In the genomic region with DNA sequence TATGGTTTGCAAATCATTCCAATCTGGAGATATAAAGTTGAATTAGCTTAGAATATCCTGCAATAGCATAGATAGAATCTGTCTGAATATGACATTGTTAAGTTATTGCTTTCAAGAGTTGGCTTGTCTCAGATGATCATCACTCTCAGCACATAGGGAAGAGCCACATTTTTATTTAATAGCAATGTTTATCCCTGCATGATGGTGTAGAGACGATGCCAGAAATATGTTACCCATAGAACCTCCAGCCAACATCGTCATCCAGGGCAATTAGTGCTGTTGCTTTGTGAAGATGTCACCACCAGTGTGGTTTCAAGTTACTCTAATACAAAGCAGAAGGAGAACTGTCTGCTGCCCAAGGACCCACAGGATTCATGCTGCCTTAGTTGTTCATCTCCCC, we compare ENCODE assay signal across 24 mouse cellular contexts.
DNase-seq lines count a peak whose midpoint lies in the region; ATAC-seq and TF ChIP-seq lines count a peak whose summit lies in the region.
"Had no signal": no experiment of that assay in that cellular context is flagged by ENCODE, and none has a peak within 500 bp of the region (broad histone marks: within the 10 kb centered on the region; RNA-seq: fewer than 3 reads in every experiment).

No protein-coding gene starts in this region.

- H3K4me3 ChIP-seq in forebrain, embryonic 13.5 days, result no peak overlapping the region
- H3K4me3 ChIP-seq in forebrain, embryonic 11.5 days (ENCODE audit: low read depth, low read length), result no peak overlapping the region
- H3K4me3 ChIP-seq in forebrain, postnatal 0 days (ENCODE audit: low read depth, low read length), result no peak overlapping the region
- no peak overlapping the region for H3K4me3 ChIP-seq in liver, embryonic 11.5 days (ENCODE audit: low read depth, low read length)
- H3K4me3 ChIP-seq: limb, embryonic 13.5 days; liver, embryonic 12.5 days; midbrain, embryonic 13.5 days; neural tube, embryonic 15.5 days; stomach, embryonic 15.5 days had no signal

- DNase-seq in forebrain, embryonic 11.5 days (ENCODE audit: low spot score), result no peak
- peak; percentile 25 for DNase-seq in left cerebral cortex, postnatal 4 days
- no peak for DNase-seq in left cerebral cortex, postnatal 10 days (ENCODE audit: extremely low spot score in 1 of 2, low spot score in 2 of 2)
- DNase-seq in NIH3T3 (ENCODE audit: low read depth), result peak; percentile 9
- DNase-seq in forebrain, postnatal 0 days, result peak; percentile 48
- no peak for DNase-seq in liver, embryonic 11.5 days (ENCODE audit: low spot score)
- DNase-seq: adrenal gland, adult 8-10 months; B cell, adult 2 months; cerebellum, adult 9-11 months; heart, postnatal 14 days; kidney, adult 8-10 months; liver, postnatal 0 days; retina, postnatal 1 day; right cerebral cortex, postnatal 25 days had no signal

- no peaks in the 10 kb centered on the region for H3K9me3 ChIP-seq in forebrain, embryonic 13.5 days (replicated peaks)
- no peaks in the 10 kb centered on the region for H3K9me3 ChIP-seq in forebrain, embryonic 11.5 days (ENCODE audit: control insufficient read depth, low read length)
- H3K9me3 ChIP-seq in forebrain, postnatal 0 days (ENCODE audit: low read length), result no peaks in the 10 kb centered on the region
- H3K9me3 ChIP-seq in liver, embryonic 11.5 days (ENCODE audit: control insufficient read depth, low read length), result no peaks in the 10 kb centered on the region
- H3K9me3 ChIP-seq: limb, embryonic 13.5 days; liver, embryonic 12.5 days; midbrain, embryonic 13.5 days; neural tube, embryonic 15.5 days; stomach, embryonic 15.5 days had no signal

- H3K4me2 ChIP-seq in forebrain, embryonic 13.5 days, result no peak overlapping the region
- H3K4me2 ChIP-seq in forebrain, embryonic 11.5 days (ENCODE audit: low read depth, low read length, severe bottlenecking), result no peak overlapping the region
- no peak overlapping the region for H3K4me2 ChIP-seq in forebrain, postnatal 0 days (ENCODE audit: low read depth)
- H3K4me2 ChIP-seq in liver, embryonic 11.5 days, result no peak overlapping the region
- H3K4me2 ChIP-seq: limb, embryonic 13.5 days; liver, embryonic 12.5 days; midbrain, embryonic 13.5 days; neural tube, embryonic 15.5 days; stomach, embryonic 15.5 days had no signal

- no peaks in the 10 kb centered on the region for H3K27me3 ChIP-seq in forebrain, embryonic 13.5 days
- H3K27me3 ChIP-seq in forebrain, embryonic 11.5 days (ENCODE audit: control insufficient read depth, insufficient read depth, low read length), result no peaks in the 10 kb centered on the region
- H3K27me3 ChIP-seq in forebrain, postnatal 0 days (ENCODE audit: insufficient read depth, low read length), result no peaks in the 10 kb centered on the region
- H3K27me3 ChIP-seq in liver, embryonic 11.5 days (replicated peaks; ENCODE audit: control insufficient read depth, insufficient read depth, low read length), result no peaks in the 10 kb centered on the region
- H3K27me3 ChIP-seq: limb, embryonic 13.5 days; liver, embryonic 12.5 days; midbrain, embryonic 13.5 days; neural tube, embryonic 15.5 days; stomach, embryonic 15.5 days had no signal

- TF ChIP-seq CTCF in forebrain, postnatal 0 days (IDR thresholded peaks at IDR 0.05; ENCODE audit: low read depth), result no peak

- no peaks in the 10 kb centered on the region for H3K36me3 ChIP-seq in forebrain, embryonic 13.5 days (ENCODE audit: poor library complexity, severe bottlenecking)
- H3K36me3 ChIP-seq in forebrain, embryonic 11.5 days (ENCODE audit: control insufficient read depth, insufficient read depth, low read length), result no peaks in the 10 kb centered on the region
- H3K36me3 ChIP-seq in forebrain, postnatal 0 days (ENCODE audit: insufficient read depth), result no peaks in the 10 kb centered on the region
- no peaks in the 10 kb centered on the region for H3K36me3 ChIP-seq in liver, embryonic 11.5 days (ENCODE audit: control insufficient read depth, insufficient read depth, low read length)
- H3K36me3 ChIP-seq: limb, embryonic 13.5 days; liver, embryonic 12.5 days; midbrain, embryonic 13.5 days; neural tube, embryonic 15.5 days; stomach, embryonic 15.5 days had no signal

- H3K4me1 ChIP-seq in forebrain, embryonic 13.5 days, result peaks cover 4% of the 10 kb centered on the region; the same call in 1 of the 2 replicates
- H3K4me1 ChIP-seq in forebrain, embryonic 11.5 days (replicated peaks; ENCODE audit: control insufficient read depth, insufficient read depth, low read length), result no peaks in the 10 kb centered on the region
- no peaks in the 10 kb centered on the region for H3K4me1 ChIP-seq in forebrain, postnatal 0 days (ENCODE audit: insufficient read depth)
- no peaks in the 10 kb centered on the region for H3K4me1 ChIP-seq in liver, embryonic 11.5 days (replicated peaks; ENCODE audit: control insufficient read depth, insufficient read depth, low read length)
- H3K4me1 ChIP-seq: limb, embryonic 13.5 days; liver, embryonic 12.5 days; neural tube, embryonic 15.5 days; stomach, embryonic 15.5 days had no signal

- ATAC-seq in forebrain, embryonic 13.5 days, result peak; percentile 51; the same call in 1 of the 2 replicates
- ATAC-seq in forebrain, embryonic 11.5 days (replicated peaks; ENCODE audit: low FRiP score), result no peak
- ATAC-seq in forebrain, postnatal 0 days, result peak; percentile 66
- ATAC-seq in liver, embryonic 11.5 days (replicated peaks; ENCODE audit: low FRiP score), result no peak
- ATAC-seq: intestine, embryonic 16.5 days; liver, embryonic 12.5 days; liver, postnatal 0 days; lung, postnatal 0 days; midbrain, embryonic 13.5 days had no signal

- no peak overlapping the region for H3K27ac ChIP-seq in forebrain, embryonic 13.5 days
- H3K27ac ChIP-seq in forebrain, embryonic 11.5 days (ENCODE audit: low read depth, low read length), result no peak overlapping the region
- no peak overlapping the region for H3K27ac ChIP-seq in forebrain, postnatal 0 days (ENCODE audit: low read depth, low read length)
- H3K27ac ChIP-seq in liver, embryonic 11.5 days (ENCODE audit: low read depth, low read length), result no peak overlapping the region
- H3K27ac ChIP-seq: kidney, postnatal 0 days; limb, embryonic 13.5 days; liver, embryonic 12.5 days; macrophage; midbrain, embryonic 13.5 days; neural tube, embryonic 15.5 days; stomach, embryonic 15.5 days had no signal

- 63% methylated on average over 2 of the region's 2 CpGs for WGBS in forebrain, embryonic 13.5 days
- 60% methylated on average over 2 of the region's 2 CpGs for WGBS in forebrain, embryonic 11.5 days
- WGBS in forebrain, postnatal 0 days, result 38% methylated on average over 2 of the region's 2 CpGs
- WGBS in liver, embryonic 11.5 days, result 82% methylated on average over 2 of the region's 2 CpGs

- H3K9ac ChIP-seq in forebrain, embryonic 13.5 days, result no peak overlapping the region
- no peak overlapping the region for H3K9ac ChIP-seq in forebrain, embryonic 11.5 days (ENCODE audit: low read length)
- H3K9ac ChIP-seq in forebrain, postnatal 0 days, result no peak overlapping the region
- no peak overlapping the region for H3K9ac ChIP-seq in liver, embryonic 11.5 days (ENCODE audit: low read depth, low read length)
- H3K9ac ChIP-seq: limb, embryonic 13.5 days; liver, embryonic 12.5 days; liver, postnatal 0 days; midbrain, embryonic 13.5 days; neural tube, embryonic 15.5 days; stomach, embryonic 15.5 days had no signal

- intact Hi-C loops in left cerebral cortex, postnatal 4 days (cut with DNase I), result no loop called here
- intact Hi-C loops in left cerebral cortex, postnatal 10 days (cut with DNase I), result no loop called here

Comparison
In these comparisons a context has a peak if more than half of its experiments do, and no peak if none do; other contexts are left out.
1. ATAC-seq: peak in forebrain, embryonic 13.5 days (single experiment) and forebrain, postnatal 0 days (single experiment); none in forebrain, embryonic 11.5 days (single experiment) and liver, embryonic 11.5 days (single experiment).
2. DNase-seq: peak in left cerebral cortex, postnatal 4 days (single experiment), NIH3T3 (single experiment) and forebrain, postnatal 0 days (single experiment); none in forebrain, embryonic 11.5 days (single experiment), left cerebral cortex, postnatal 10 days (0 of 2) and liver, embryonic 11.5 days (single experiment).